In the genomic region with DNA sequence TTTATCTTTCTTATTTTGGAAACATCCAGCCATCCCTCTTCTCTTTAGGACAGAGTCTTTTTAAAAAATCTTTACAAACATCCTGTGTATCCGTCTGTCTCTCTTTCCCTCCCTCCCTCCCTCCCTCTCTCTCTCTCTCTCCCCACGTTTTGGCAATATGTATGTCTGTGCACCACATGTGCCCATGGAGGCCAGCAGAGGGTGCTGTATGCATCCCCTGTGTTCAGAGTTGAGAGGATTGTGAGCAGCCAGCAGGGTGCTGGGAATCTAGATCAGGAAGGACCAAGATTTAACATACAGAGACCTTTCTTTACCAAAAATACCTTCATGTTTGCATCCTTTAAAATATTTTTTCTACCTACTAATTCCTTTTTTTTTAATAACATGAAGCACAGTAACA, we compare ENCODE assay signal across 8 mouse cellular contexts. TPM values are rescaled to one million over a fixed set of nuclear protein-coding genes. Genes with fewer than 3 reads are reported as not detected.
DNase-seq lines count a peak whose midpoint lies in the region; ATAC-seq and TF ChIP-seq lines count a peak whose summit lies in the region.

No protein-coding gene starts in this region.

- 4% methylated on average over 2 of the region's 2 CpGs for WGBS in bone marrow, adult 2 months
- 20% methylated on average over 2 of the region's 2 CpGs for WGBS in hindbrain, embryonic 11.5 days
- WGBS in liver, adult 2 months, result 3% methylated on average over 2 of the region's 2 CpGs
- 11% methylated on average over 2 of the region's 2 CpGs for WGBS in thymus, adult 2 months

- H3K27me3 ChIP-seq in hindbrain, embryonic 11.5 days (ENCODE audit: control insufficient read depth, insufficient read depth, low read length), result no peaks in the 10 kb centered on the region
- no peaks in the 10 kb centered on the region for H3K27me3 ChIP-seq in liver, adult 2 months (ENCODE audit: control insufficient read depth, insufficient read depth, low read length)
- H3K27me3 ChIP-seq in myocyte (ENCODE audit: control insufficient read depth, insufficient read depth, insufficient read length), result no peaks in the 10 kb centered on the region
- no peaks in the 10 kb centered on the region for H3K27me3 ChIP-seq in thymus, adult 2 months (ENCODE audit: control insufficient read depth, insufficient read depth, low read length)

- no peaks in the 10 kb centered on the region; the same call in 1 of the 2 replicates for H3K4me1 ChIP-seq in bone marrow, adult 2 months (ENCODE audit: control insufficient read depth, insufficient read depth, low read length)
- no peaks in the 10 kb centered on the region for H3K4me1 ChIP-seq in hindbrain, embryonic 11.5 days (replicated peaks; ENCODE audit: control insufficient read depth, insufficient read depth, low read length)
- H3K4me1 ChIP-seq in liver, adult 2 months (ENCODE audit: control insufficient read depth, insufficient read depth, low read length), result peaks cover 2% of the 10 kb centered on the region
- peaks cover 4% of the 10 kb centered on the region for H3K4me1 ChIP-seq in thymus, adult 2 months (replicated peaks; ENCODE audit: control insufficient read depth, insufficient read depth, low read length)

- no peak overlapping the region for H3ac ChIP-seq in myocyte (ENCODE audit: control insufficient read depth, insufficient read length)

- H3K79me2 ChIP-seq in liver, adult 2 months (ENCODE audit: control insufficient read depth, insufficient read depth, low read length), result peaks cover 8% of the 10 kb centered on the region; the same call in 1 of the 2 replicates
- H3K79me2 ChIP-seq in myocyte (ENCODE audit: control insufficient read depth, insufficient read depth), result peaks cover 9% of the 10 kb centered on the region

- TF ChIP-seq CTCF in bone marrow, adult 2 months (IDR thresholded peaks at IDR 0.05; ENCODE audit: control insufficient read depth, insufficient read depth, low read length), result peak; percentile 82
- TF ChIP-seq CTCF in liver, adult 2 months (IDR thresholded peaks at IDR 0.05; ENCODE audit: low read depth, low read length), result peak; percentile 79
- peak; percentile 57; the same call in 1 of the 2 replicates for TF ChIP-seq CTCF in thymus, adult 2 months (IDR thresholded peaks at IDR 0.05; ENCODE audit: borderline replicate concordance, control insufficient read depth, extremely low read depth, insufficient read depth, low read length, poor library complexity)

- no peak overlapping the region for H3K27ac ChIP-seq in bone marrow, adult 2 months (ENCODE audit: control insufficient read depth, insufficient read depth, low read depth, low read length, poor library complexity)
- H3K27ac ChIP-seq in hindbrain, embryonic 11.5 days (ENCODE audit: low read depth, low read length), result no peak overlapping the region
- H3K27ac ChIP-seq in liver, adult 2 months (replicated peaks; ENCODE audit: insufficient read depth, low read depth, low read length), result no peak overlapping the region
- no peak overlapping the region for H3K27ac ChIP-seq in thymus, adult 2 months (ENCODE audit: control insufficient read depth, insufficient read depth, low read length)

- TF ChIP-seq POLR2A in bone marrow, adult 2 months (IDR thresholded peaks at IDR 0.05; ENCODE audit: borderline replicate concordance, control insufficient read depth, low read depth, low read length), result no peak
- TF ChIP-seq POLR2A in liver, adult 2 months (IDR thresholded peaks at IDR 0.05; ENCODE audit: extremely low read depth, insufficient read depth, low read length), result no peak
- TF ChIP-seq POLR2A in myocyte (IDR thresholded peaks at IDR 0.05; ENCODE audit: insufficient read length, low read depth), result no peak
- TF ChIP-seq POLR2A in thymus, adult 2 months (IDR thresholded peaks at IDR 0.05; ENCODE audit: control insufficient read depth, extremely low read depth, insufficient read depth, low read length, poor library complexity), result no peak

- H3K9ac ChIP-seq in hindbrain, embryonic 11.5 days (ENCODE audit: low read depth, low read length), result no peak overlapping the region
- H3K9ac ChIP-seq in liver, adult 2 months (ENCODE audit: low read depth, low read length), result no peak overlapping the region

- H3K4me2 ChIP-seq in hindbrain, embryonic 11.5 days (replicated peaks; ENCODE audit: low read depth, low read length), result no peak overlapping the region
- peak overlapping the region; percentile 96 for H3K4me2 ChIP-seq in myocyte (ENCODE audit: low read depth)

- ATAC-seq in erythroblast, adult 5-6 weeks (replicated peaks; ENCODE audit: low FRiP score, poor library complexity, severe bottlenecking), result peak; percentile 78; the same call in 1 of the 2 replicates
- no peak for ATAC-seq in hindbrain, embryonic 11.5 days (ENCODE audit: low FRiP score)

- no peaks in the 10 kb centered on the region for H3K36me3 ChIP-seq in hindbrain, embryonic 11.5 days (ENCODE audit: control insufficient read depth, insufficient read depth, low read length)
- no peaks in the 10 kb centered on the region for H3K36me3 ChIP-seq in liver, adult 2 months (ENCODE audit: control insufficient read depth, insufficient read depth, low read length)
- no peaks in the 10 kb centered on the region for H3K36me3 ChIP-seq in myocyte (ENCODE audit: control insufficient read depth, insufficient read depth)
- H3K36me3 ChIP-seq in thymus, adult 2 months (ENCODE audit: control insufficient read depth, insufficient read depth, low read length), result no peaks in the 10 kb centered on the region

- DNase-seq in left cerebral cortex, adult 18-20 months (ENCODE audit: low spot score in 2 of 2), result peak; percentile 23 to 27
- no peak for DNase-seq in left cerebral cortex, adult 8-10 months (ENCODE audit: low spot score in 2 of 2)
- DNase-seq in hindbrain, embryonic 11.5 days (ENCODE audit: low spot score), result peak; percentile 65
- DNase-seq in liver, adult 2 months (ENCODE audit: extremely low read depth, low read depth, low spot score), result peak; percentile 55
- peak; percentile 69 for DNase-seq in thymus, adult 2 months

- H3K4me3 ChIP-seq in bone marrow, adult 2 months (replicated peaks; ENCODE audit: control insufficient read depth, low read depth, low read length), result no peak overlapping the region
- peak overlapping the region; percentile 80 for H3K4me3 ChIP-seq in hindbrain, embryonic 11.5 days (ENCODE audit: low read depth, low read length)
- no peak overlapping the region for H3K4me3 ChIP-seq in liver, adult 2 months (ENCODE audit: insufficient read depth, low read depth, low read length)
- H3K4me3 ChIP-seq in myocyte, result peak overlapping the region; percentile 58
- no peak overlapping the region for H3K4me3 ChIP-seq in thymus, adult 2 months (ENCODE audit: control insufficient read depth, insufficient read depth, low read length)

- no peaks in the 10 kb centered on the region for H3K9me3 ChIP-seq in hindbrain, embryonic 11.5 days (ENCODE audit: control insufficient read depth, low read length)

RNA-seq across cellular contexts. Expression of gene Cops3, which starts 7.5 kb away (rescaled TPM):
- 10 to 100 TPM; 70.7 to 71.1 TPM for total RNA-seq in left cerebral cortex, adult 18-20 months (2021)
- total RNA-seq in left cerebral cortex, adult 8-10 months (2022), result 10 to 100 TPM; 72.0 to 79.6 (median 77.9) TPM
- polyA plus RNA-seq in bone marrow, adult 2 months (2011; ENCODE audit: insufficient read depth, insufficient read length, low replicate concordance, missing spikeins), result 21.8 and 79.9 TPM in 2 replicates
- 57.3 and 117 TPM in 2 replicates for total RNA-seq in erythroblast, adult 5-6 weeks (2015; ENCODE audit: low replicate concordance)
- 31.9 and 41.4 TPM in 2 replicates for total RNA-seq in erythroblast, adult 5-6 weeks (2017; ENCODE audit: low replicate concordance)
- 246 and 254 TPM in 2 replicates for polyA plus RNA-seq in hindbrain, embryonic 11.5 days (2014; fragmentation: Nextera tagmentation; extraction: Ambion mirVana)
- 63.4 and 65.4 TPM in 2 replicates for total RNA-seq in liver, adult 2 months (2014; rRNA removed)
- polyA plus RNA-seq in liver, adult 2 months (2012; rRNA removed), result 11.8 and 12.3 TPM in 2 replicates
- polyA plus RNA-seq in myocyte (2012; fragmentation: generic; extraction: Trizol), result 65.7 TPM
- 31.0 and 35.3 TPM in 2 replicates for polyA plus RNA-seq in thymus, adult 2 months (2012; rRNA removed)

RNA-seq across cellular contexts. Expression of gene Nt5m, which starts 7.9 kb away (rescaled TPM):
- total RNA-seq in left cerebral cortex, adult 18-20 months (2021), result 10 to 100 TPM; 49.6 to 51.7 TPM
- total RNA-seq in left cerebral cortex, adult 8-10 months (2022), result 10 to 100 TPM; 41.1 to 48.3 (median 48.2) TPM
- 6.2 and 8.2 TPM in 2 replicates for polyA plus RNA-seq in bone marrow, adult 2 months (2011; ENCODE audit: insufficient read depth, insufficient read length, low replicate concordance, missing spikeins)
- 0.38 and 1.0 TPM in 2 replicates for total RNA-seq in erythroblast, adult 5-6 weeks (2015; ENCODE audit: low replicate concordance)
- total RNA-seq in erythroblast, adult 5-6 weeks (2017; ENCODE audit: low replicate concordance), result 2.0 TPM in 1 of 2 replicates, not detected in the other
- polyA plus RNA-seq in hindbrain, embryonic 11.5 days (2014; fragmentation: Nextera tagmentation; extraction: Ambion mirVana), result 37.8 and 42.6 TPM in 2 replicates
- total RNA-seq in liver, adult 2 months (2014; rRNA removed), result 6.9 and 9.3 TPM in 2 replicates
- polyA plus RNA-seq in liver, adult 2 months (2012; rRNA removed), result 19.3 and 21.6 TPM in 2 replicates
- polyA plus RNA-seq in myocyte (2012; fragmentation: generic; extraction: Trizol), result 30.8 TPM
- 30.1 and 31.0 TPM in 2 replicates for polyA plus RNA-seq in thymus, adult 2 months (2012; rRNA removed)

RNA-seq across cellular contexts. Expression of gene Flcn, which starts 37.3 kb away (rescaled TPM):
- total RNA-seq in left cerebral cortex, adult 18-20 months (2021), result 10 to 100 TPM; 44.2 to 50.1 TPM
- 10 to 100 TPM; 47.2 to 49.1 (median 47.6) TPM for total RNA-seq in left cerebral cortex, adult 8-10 months (2022)
- 10.0 and 20.5 TPM in 2 replicates for polyA plus RNA-seq in bone marrow, adult 2 months (2011; ENCODE audit: insufficient read depth, insufficient read length, low replicate concordance, missing spikeins)
- 4.8 and 17.5 TPM in 2 replicates for total RNA-seq in erythroblast, adult 5-6 weeks (2015; ENCODE audit: low replicate concordance)
- total RNA-seq in erythroblast, adult 5-6 weeks (2017; ENCODE audit: low replicate concordance), result 8.6 and 10.7 TPM in 2 replicates
- polyA plus RNA-seq in hindbrain, embryonic 11.5 days (2014; fragmentation: Nextera tagmentation; extraction: Ambion mirVana), result 25.9 and 26.4 TPM in 2 replicates
- total RNA-seq in liver, adult 2 months (2014; rRNA removed), result 24.6 and 33.1 TPM in 2 replicates
- polyA plus RNA-seq in liver, adult 2 months (2012; rRNA removed), result 17.9 and 31.4 TPM in 2 replicates
- polyA plus RNA-seq in myocyte (2012; fragmentation: generic; extraction: Trizol), result 43.9 TPM
- 74.4 and 74.7 TPM in 2 replicates for polyA plus RNA-seq in thymus, adult 2 months (2012; rRNA removed)

RNA-seq across cellular contexts. Expression of gene Pld6, which starts 59.7 kb away (rescaled TPM):
- 1 to 10 TPM in 1 of 2 experiments, under 1 TPM in 1; 0.60 to 1.1 TPM for total RNA-seq in left cerebral cortex, adult 18-20 months (2021)
- total RNA-seq in left cerebral cortex, adult 8-10 months (2022), result 1 to 10 TPM in 3 of 4 experiments, under 1 TPM in 1; 0.86 to 1.6 (median 1.3) TPM
- not detected in 2 replicates for polyA plus RNA-seq in bone marrow, adult 2 months (2011; ENCODE audit: insufficient read depth, insufficient read length, low replicate concordance, missing spikeins)
- total RNA-seq in erythroblast, adult 5-6 weeks (2015; ENCODE audit: low replicate concordance), result not detected in 2 replicates
- total RNA-seq in erythroblast, adult 5-6 weeks (2017; ENCODE audit: low replicate concordance), result 0.84 TPM in 1 of 2 replicates, not detected in the other
- polyA plus RNA-seq in hindbrain, embryonic 11.5 days (2014; fragmentation: Nextera tagmentation; extraction: Ambion mirVana), result 0.31 and 0.47 TPM in 2 replicates
- total RNA-seq in liver, adult 2 months (2014; rRNA removed), result 1.6 and 1.9 TPM in 2 replicates
- polyA plus RNA-seq in liver, adult 2 months (2012; rRNA removed), result 3.9 and 4.3 TPM in 2 replicates
- polyA plus RNA-seq in myocyte (2012; fragmentation: generic; extraction: Trizol), result 0.02 TPM
- 1.8 and 2.0 TPM in 2 replicates for polyA plus RNA-seq in thymus, adult 2 months (2012; rRNA removed)

Comparison
In these comparisons a context has a peak if more than half of its experiments do, and no peak if none do; other contexts are left out.
1. DNase-seq: peak in left cerebral cortex, adult 18-20 months (2 of 2), hindbrain, embryonic 11.5 days (single experiment), liver, adult 2 months (single experiment) and thymus, adult 2 months (single experiment); none in left cerebral cortex, adult 8-10 months (0 of 2).
2. H3K4me3 ChIP-seq: peak in hindbrain, embryonic 11.5 days (single experiment) and myocyte (single experiment); none in bone marrow, adult 2 months (single experiment), liver, adult 2 months (single experiment) and thymus, adult 2 months (single experiment).
3. Peak in every context shown above with its lines, with median percentiles within 50 percentile points of each other: CTCF ChIP-seq.